Mouse (Mus musculus) erythroblast, adult 5-6 weeks (primary cell): ENCODE measurements around the gene Marc2. TPM values are rescaled to one million over a fixed set of nuclear protein-coding genes. Genes with fewer than 3 reads are reported as not detected.
A peak's percentile ranks its signal among the peaks of the same experiment; 100 is the strongest.

Experiments
- ATAC-seq: replicated peaks from 2 replicates; pipeline ENCODE4 v1.8.0; 2016; ENCODE audit warnings: moderate number of reproducible peaks, mild to moderate bottlenecking, moderate TSS enrichment, inconsistent platforms; ENCODE audit not compliant: poor library complexity, low FRiP score, severe bottlenecking
- total RNA-seq, 2 experiments: library from RNA; stranded (forward) in 1 of 2; stranded (reverse) in 1 of 2; fragments of 150-400 nt in 1 of 2; fragments of 200-764, 138-1000 nt in 1 of 2; gene quantifications; 2 replicates each; pipeline versions ENCODE4 v1.2.3 to v1.2.4; 2015 to 2017; ENCODE audit warnings: low replicate concordance in 2 of 2

Marc2 gene
- total RNA-seq (2015; ENCODE audit: low replicate concordance) (31.6 and 35.5 TPM in 2 replicates), total RNA-seq (2017; ENCODE audit: low replicate concordance) (24.7 and 25.2 TPM in 2 replicates)

DNA sequence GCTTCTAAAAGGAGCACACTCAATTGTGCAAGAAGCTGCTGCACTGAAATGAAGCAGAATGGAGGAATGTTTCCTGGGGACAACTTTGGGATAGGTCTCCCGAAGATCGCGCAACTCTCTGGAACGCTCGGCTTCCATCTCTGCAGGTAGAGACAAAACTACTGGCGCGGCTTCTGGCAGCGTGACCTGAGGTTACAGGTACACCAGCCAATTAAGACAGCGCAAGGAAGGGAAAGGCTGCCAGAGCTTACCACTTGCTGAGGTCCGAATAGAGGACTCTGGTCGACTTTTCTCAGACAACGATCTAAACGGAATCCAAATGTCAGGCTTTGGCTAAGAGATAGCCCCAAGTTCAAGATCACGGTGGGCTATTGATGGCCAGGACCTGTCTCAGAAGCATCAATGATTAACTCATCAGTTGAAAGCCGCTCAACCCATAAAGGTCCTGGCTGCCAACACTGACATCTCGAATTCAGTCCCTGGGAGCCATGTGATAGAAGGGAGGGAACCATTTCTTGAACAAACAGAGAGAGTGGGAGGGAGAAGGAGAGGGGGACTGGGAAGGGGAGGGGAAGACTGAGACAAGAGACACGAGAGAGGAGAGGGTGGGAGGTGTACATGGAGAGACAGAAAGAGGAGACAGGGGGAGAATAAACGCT lies at the start of gene Marc2:
Gene Marc2, minus strand, starts transcription at position 360 of the 659 bp plus-strand sequence.
- peak; percentile 49 for ATAC-seq

- ATAC-seq: no peak
These were observed 45.7 kb upstream of the Marc2 start for GRCm38 (mm10) chr1:184891998-184892397.

DNA sequence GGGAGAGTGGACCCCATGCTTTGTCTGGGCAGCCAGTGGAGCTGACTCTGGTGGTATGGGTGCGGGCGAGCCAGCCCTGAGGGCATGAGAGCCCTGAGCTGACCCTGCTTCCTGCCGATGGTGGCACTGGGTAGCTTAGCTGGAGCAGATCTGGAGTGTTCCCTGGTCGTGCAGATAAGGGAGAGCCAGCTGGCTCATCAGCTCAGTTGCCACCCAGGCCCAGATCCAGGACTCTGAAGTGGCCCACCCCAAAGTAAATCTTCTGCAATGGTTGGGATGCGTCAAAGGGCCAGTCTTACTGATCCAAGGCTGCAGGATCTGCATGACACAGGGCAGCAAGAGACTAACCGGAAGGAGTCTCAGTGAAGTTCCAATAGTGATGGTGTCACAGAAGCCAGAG lies 43.2 kb upstream of the Marc2 start:
- ATAC-seq: no peak

- ATAC-seq: no peak
These were observed 39.9 kb upstream of the Marc2 start for GRCm38 (mm10) chr1:184886160-184886559.

DNA sequence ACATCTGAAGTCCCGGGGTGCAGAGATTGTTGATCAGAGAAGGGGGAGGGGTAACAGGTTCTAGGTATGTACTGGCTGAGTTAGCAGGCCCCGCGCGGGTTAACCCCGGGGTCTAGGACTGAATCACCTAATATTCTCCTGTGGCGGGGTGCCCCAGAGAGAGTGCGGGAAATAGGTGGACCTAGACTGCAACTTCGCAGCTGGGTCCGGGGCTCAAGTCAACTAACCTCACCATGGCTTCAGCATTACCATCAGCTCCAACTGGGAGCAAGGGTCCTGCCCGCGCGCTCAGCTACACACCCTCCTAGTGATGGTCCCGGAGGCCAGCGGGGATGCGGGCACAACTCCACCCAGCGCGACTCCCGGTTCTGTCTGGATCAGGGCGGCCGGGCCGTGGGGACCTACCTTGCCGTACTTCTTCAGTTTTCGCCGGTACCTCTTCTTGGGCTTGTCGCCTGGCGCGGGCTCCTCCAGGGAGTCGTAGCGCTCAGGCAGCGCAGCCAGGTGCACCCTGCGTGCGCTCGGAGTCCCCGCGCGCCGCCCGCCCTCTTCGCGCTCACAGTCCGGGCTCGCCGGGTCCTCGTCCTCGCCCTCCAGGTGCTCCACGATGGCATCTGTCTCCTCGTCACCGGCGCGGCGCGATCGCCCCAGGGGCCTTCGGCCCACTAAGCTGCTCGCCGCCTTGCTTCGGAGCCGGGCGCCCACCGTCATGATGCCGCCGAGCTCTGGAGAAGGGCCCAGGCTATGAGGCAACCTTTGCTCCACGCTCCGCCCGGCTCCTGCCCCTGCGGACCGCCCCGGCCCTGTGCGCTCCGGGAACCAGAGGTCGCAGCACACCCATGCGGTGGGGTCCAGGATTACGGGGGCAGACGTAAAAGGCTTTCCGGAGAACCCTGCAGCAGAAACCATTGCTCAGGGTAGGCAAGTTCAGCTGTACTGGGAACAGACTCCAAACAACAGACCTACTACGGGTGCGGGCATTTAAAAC lies 36.3 kb upstream of the Marc2 start, which contains the start of gene C130074G19Rik:
Gene C130074G19Rik, minus strand, starts transcription at position 938 of the 988 bp plus-strand sequence.
- ATAC-seq: no peak

DNA sequence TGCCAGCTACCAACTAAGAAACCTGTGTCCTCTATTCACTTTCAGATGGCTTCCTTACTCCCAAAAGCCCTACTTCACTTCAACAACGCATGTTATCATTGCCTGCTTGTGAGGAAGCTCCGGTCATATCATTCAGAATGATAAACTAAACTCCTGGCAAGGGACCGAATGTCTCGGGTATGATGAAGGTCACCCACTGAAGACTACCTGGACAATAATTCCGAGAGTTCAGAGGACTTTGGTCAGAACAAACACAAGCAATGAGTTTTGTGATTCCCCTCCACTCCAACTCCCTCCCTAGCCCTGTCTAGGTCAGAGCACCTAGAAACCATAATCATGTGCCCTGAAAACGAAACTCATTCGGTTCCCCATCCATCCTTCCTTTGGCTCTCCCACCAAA lies 35.6 kb upstream of the Marc2 start:
- ATAC-seq: no peak

- no peak for ATAC-seq
These were observed 35.0 kb upstream of the Marc2 start for GRCm38 (mm10) chr1:184881211-184881610.

- ATAC-seq: no peak
These were observed 32.6 kb upstream of the Marc2 start for GRCm38 (mm10) chr1:184878860-184879259.

- no peak for ATAC-seq
These were observed 31.1 kb upstream of the Marc2 start for GRCm38 (mm10) chr1:184877306-184877705.

GRCm38 (mm10) chr1:184873910-184874309 lies 27.7 kb upstream of the Marc2 start:
- no peak for ATAC-seq

- ATAC-seq: no peak
These were observed 26.0 kb upstream of the Marc2 start for GRCm38 (mm10) chr1:184872069-184872819.

- ATAC-seq: no peak
These were observed 25.3 kb upstream of the Marc2 start for GRCm38 (mm10) chr1:184871506-184871905.

DNA sequence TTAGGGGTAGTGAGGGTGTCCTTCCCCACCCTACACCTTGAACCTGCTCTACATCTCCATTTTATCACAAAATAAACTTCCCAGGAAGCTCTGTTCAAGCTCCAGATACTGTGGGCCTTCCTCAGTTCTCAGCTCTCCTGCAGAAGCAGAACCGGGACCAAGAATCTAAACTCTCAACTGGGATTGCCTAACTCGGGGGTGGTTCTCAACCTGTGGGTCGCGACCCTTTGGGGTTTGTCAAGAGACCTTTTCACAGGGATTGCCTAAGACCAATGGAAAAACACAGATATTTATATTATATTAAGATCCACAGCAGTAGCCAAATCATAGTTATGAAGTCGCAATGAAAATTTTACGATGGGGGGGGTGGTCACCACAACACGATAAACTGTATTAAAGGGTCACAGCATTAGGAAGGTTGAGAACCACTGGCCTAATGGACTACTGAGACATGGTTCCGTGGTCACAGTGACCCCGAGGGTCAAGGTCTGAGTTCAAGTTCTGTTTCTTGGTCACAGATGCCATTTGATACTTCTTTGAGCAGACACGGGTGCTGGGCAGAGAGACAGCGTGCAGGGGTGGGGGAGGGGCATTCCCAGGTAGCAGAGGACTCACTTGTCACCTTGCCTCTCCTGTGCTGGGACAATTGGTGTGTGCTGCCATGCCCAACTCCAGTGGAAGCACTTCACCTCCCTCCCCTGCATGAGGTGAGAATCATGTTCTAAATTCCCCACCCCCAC lies 24.6 kb upstream of the Marc2 start:
- no peak for ATAC-seq

DNA sequence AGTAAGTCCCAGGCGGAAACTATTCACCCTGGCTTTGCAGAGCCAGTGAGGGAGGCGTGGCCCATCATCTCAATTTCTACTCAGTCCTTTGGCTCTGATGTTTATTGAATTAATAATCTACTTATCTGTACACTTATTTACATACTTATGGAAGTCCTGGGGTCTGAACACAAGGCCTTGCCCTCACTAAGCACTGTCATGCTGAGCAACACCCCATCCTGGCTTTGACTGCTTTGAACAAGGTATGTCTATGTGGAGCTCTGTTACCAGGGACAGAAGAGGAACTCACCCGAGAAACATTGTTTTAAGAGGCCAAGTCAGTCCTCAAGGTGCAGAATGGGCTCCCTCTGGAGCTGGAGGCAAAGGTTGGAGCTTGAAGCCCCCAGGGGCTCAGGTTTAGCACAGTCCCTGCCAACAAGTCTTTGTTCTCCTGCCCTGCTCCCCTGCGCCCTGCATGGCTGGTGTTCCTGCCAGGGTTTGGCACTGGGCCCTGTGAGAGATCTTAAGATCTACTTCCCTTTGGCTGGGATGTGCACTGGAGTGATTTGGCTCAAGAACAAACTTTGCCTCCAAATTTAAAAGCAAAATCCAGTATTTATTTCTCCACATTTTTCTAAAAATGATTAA lies 23.8 kb upstream of the Marc2 start:
- no peak for ATAC-seq

DNA sequence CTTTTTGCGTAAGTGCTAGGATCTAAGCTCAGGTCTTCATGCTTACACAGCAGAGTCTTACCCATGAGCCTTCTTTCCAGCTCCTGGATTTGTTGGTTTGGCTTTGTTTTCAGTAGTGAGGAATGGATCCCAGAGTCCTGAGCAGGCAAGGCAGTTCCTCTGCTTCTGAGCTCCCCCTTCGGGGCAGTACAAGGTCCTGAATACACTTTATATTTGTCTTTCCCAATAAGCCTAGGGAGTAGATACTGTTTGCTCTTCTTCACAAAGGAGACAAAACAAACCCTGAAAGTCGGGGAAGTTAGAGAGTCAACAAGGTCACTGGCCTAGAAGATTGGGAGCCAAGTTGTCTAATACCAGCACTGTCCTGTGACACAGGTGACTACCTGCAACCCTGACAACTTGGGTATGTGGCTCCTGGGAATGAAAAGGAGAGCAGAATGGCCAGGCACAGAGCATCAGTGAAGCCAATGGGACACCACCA lies 21.4 kb upstream of the Marc2 start:
- ATAC-seq: no peak

- ATAC-seq: no peak
These were observed 18.1 kb upstream of the Marc2 start for GRCm38 (mm10) chr1:184864381-184864801.

DNA sequence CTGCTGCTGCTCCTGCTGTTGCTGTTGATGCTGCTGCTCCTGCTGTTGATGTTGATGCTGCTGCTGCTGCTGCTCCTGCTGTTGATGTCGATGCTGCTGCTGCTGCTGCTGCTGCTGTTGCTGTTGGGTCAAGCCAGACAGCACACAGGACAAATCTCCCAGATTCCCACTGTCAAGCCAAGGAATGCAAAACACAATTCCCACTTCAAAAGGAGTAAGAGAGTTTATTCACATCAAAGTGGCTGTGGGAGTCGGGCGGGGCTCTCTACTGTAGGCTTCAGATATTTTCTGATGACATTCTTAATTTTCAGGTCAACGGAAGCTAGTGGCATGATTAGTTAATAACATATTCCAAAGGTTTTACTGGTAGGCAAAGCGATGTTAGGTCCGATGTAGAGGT lies 16.4 kb upstream of the Marc2 start:
- ATAC-seq: no peak

DNA sequence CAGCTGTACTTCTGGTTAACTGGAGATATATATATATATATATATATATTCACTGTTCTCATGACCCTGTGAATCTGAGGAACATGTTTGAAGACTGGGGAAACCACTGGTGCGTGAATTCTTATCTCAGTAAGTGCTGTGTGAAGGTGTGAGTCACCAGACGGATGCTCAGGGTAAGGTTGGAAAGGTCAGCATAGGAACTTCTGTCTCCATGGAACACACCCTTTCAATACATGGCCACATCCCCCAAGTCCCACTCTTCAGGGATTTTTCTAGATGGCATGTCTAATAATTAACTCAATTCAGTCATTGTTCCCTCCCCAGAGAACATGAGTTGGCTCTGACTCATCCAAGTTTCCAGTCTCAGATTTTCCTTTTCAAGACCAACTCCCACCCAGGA lies 15.3 kb upstream of the Marc2 start:
- ATAC-seq: no peak

DNA sequence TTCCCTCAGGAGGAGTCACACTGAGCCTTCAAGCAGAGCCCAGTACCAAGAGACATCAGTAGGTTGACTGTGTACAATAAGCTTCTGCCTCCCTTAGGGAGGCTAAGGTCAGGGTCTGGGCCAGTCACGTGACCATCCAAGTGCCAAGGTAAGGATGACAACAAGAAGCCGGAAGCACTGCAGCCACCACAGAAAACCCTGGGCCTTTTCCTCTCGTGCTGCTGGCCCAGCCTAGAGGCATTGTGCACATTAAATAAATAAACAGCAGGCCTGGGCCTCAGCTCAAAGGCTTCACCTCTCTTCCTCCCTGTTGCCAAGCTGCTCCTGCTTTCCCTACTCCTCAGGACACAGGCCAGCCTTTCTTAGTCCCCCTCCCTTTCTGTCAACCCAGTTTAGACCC lies 14.0 kb upstream of the Marc2 start:
- ATAC-seq: no peak
